Mouse (Mus musculus) gastrocnemius, adult 2 months (tissue): ENCODE data around the gene Nrxn1. TPM values are rescaled to one million over a fixed set of nuclear protein-coding genes. Genes with fewer than 3 reads are reported as not detected.

Experiments
- DNase-seq: peaks from one replicate; pipeline ENCODE4 v3.0.0; 2022
- H3K27ac ChIP-seq: fragments of 200-600 bp; 2 replicates; pipeline ENCODE4 v1.8.1; 2022; ENCODE audit warnings: mild to moderate bottlenecking
- H3K4me3 ChIP-seq: fragments of 200-600 bp; 2 replicates; pipeline ENCODE4 v1.8.1; 2022; ENCODE audit warnings: mild to moderate bottlenecking, moderate library complexity
- CTCF ChIP-seq: fragments of 200-600 bp; IDR thresholded peaks from 2 replicates; pipeline ENCODE4 v1.8.1; 2022; ENCODE audit warnings: antibody characterized with exemption, mild to moderate bottlenecking, moderate library complexity
- intact Hi-C: fragments of 180-260 bp; cut with DNase I; formaldehyde crosslinking; loops from one replicate; pipeline ENCODE4 v1.15.1; 2025
- total RNA-seq, 2 experiments: library from RNA; stranded (reverse); gene quantifications; 2 replicates each; pipeline ENCODE4 v1.2.3; 2021

The Nrxn1 gene
- total RNA-seq, 2 experiments from 2014 or later, result 0.26 to 0.73 TPM

GRCm38 (mm10) chr17:90130836-90131235, 962.0 kb downstream of the Nrxn1 start:
- intact Hi-C loops, result no loop called here
- Histone ChIP-seq H3K4me3 (no peak overlapping the region), H3K27ac (no peak overlapping the region)
- DNase-seq, result no peak
- TF ChIP-seq CTCF, result no peak

GRCm38 (mm10) chr17:90129183-90129582, 963.7 kb downstream of the Nrxn1 start:
- DNase-seq, result no peak
- intact Hi-C loops, result no loop called here
- Histone ChIP-seq H3K27ac (no peak overlapping the region), H3K4me3 (no peak overlapping the region)
- TF ChIP-seq CTCF, result no peak

GRCm38 (mm10) chr17:90127561-90127960, 965.3 kb downstream of the Nrxn1 start:
- no peak for TF ChIP-seq CTCF
- no peak overlapping the region for H3K4me3 ChIP-seq
- DNase-seq, result no peak
- intact Hi-C loops, result no loop called here
- no peak overlapping the region for H3K27ac ChIP-seq

- Histone ChIP-seq H3K27ac (no peak overlapping the region), H3K4me3 (no peak overlapping the region)
- no peak for DNase-seq
- intact Hi-C loops, result no loop called here
- TF ChIP-seq CTCF, result no peak
Observed at GRCm38 (mm10) chr17:90122796-90123481, 969.9 kb downstream of the Nrxn1 start.

- Histone ChIP-seq H3K27ac (no peak overlapping the region), H3K4me3 (no peak overlapping the region)
- no peak for DNase-seq
- TF ChIP-seq CTCF, result no peak
- intact Hi-C loops, result no loop called here
Observed at GRCm38 (mm10) chr17:90116241-90116640, 976.6 kb downstream of the Nrxn1 start.

GRCm38 (mm10) chr17:90094999-90095398, 997.9 kb downstream of the Nrxn1 start:
- H3K27ac ChIP-seq, result no peak overlapping the region
- intact Hi-C loops, result no loop called here
- no peak for DNase-seq
- H3K4me3 ChIP-seq, result no peak overlapping the region
- no peak for TF ChIP-seq CTCF

- intact Hi-C loops, result no loop called here
- no peak for TF ChIP-seq CTCF
- H3K4me3 ChIP-seq, result peak overlapping the region; percentile 40
- H3K27ac ChIP-seq, result no peak overlapping the region
- DNase-seq, result peak; percentile 70
Observed at GRCm38 (mm10) chr17:90088314-90088650, 1004.6 kb downstream of the Nrxn1 start.

GRCm38 (mm10) chr17:90087616-90088313, 1005.1 kb downstream of the Nrxn1 start:
- no peak for DNase-seq
- Histone ChIP-seq H3K27ac (no peak overlapping the region), H3K4me3 (peak overlapping the region; percentile 40)
- intact Hi-C loops, result no loop called here
- no peak for TF ChIP-seq CTCF

- TF ChIP-seq CTCF, result no peak
- no peak overlapping the region for H3K27ac ChIP-seq
- no peak overlapping the region for H3K4me3 ChIP-seq
- intact Hi-C loops, result no loop called here
- DNase-seq, result no peak
Observed at GRCm38 (mm10) chr17:90086826-90087225, 1006.0 kb downstream of the Nrxn1 start.

GRCm38 (mm10) chr17:90079003-90079402, 1013.9 kb downstream of the Nrxn1 start:
- intact Hi-C loops, result no loop called here
- no peak for TF ChIP-seq CTCF

GRCm38 (mm10) chr17:90078488-90078887, 1014.4 kb downstream of the Nrxn1 start:
- intact Hi-C loops, result no loop called here
- no peak for TF ChIP-seq CTCF
- no peak for DNase-seq
- Histone ChIP-seq H3K4me3 (no peak overlapping the region), H3K27ac (no peak overlapping the region)

More at GRCm38 (mm10) chr17:90079003-90079402, 1013.9 kb downstream of the Nrxn1 start:
- no peak for DNase-seq
- H3K4me3 ChIP-seq, result no peak overlapping the region
- no peak overlapping the region for H3K27ac ChIP-seq

- TF ChIP-seq CTCF, result no peak
- DNase-seq, result no peak
- Histone ChIP-seq H3K27ac (no peak overlapping the region), H3K4me3 (no peak overlapping the region)
- intact Hi-C loops, result no loop called here
Observed at GRCm38 (mm10) chr17:90062866-90063265, 1030.0 kb downstream of the Nrxn1 start.

- no peak for DNase-seq
- no peak overlapping the region for H3K27ac ChIP-seq
- TF ChIP-seq CTCF, result no peak
- intact Hi-C loops, result no loop called here
- no peak overlapping the region for H3K4me3 ChIP-seq
Observed at GRCm38 (mm10) chr17:90060872-90061271, 1032.0 kb downstream of the Nrxn1 start.

- Histone ChIP-seq H3K27ac (no peak overlapping the region), H3K4me3 (no peak overlapping the region)
- TF ChIP-seq CTCF, result no peak
- no peak for DNase-seq
- intact Hi-C loops, result no loop called here
Observed at GRCm38 (mm10) chr17:90060168-90060567, 1032.7 kb downstream of the Nrxn1 start.
